Mouse (Mus musculus): ENCODE data around the gene Zmym2.

The Zmym2 gene

DNA sequence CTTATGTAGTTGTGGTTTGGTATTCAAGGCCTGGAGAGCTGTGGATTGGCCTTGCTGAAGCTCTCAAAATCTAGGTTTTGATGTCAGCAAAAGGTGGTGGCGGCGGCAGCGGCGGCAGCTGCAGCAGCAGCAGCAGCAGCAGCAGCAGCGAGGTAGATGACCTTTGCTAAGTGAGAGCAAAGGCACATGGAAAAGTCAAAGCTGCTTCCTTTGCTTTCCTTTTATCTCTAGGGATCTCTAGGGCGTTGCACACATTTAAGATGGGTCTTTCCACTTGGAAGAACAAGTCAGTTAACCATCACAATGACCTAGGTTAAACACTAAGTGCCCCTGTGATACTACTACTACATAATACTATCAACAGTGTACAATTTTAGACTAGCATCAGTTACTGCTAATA lies 49.0 kb downstream of the Zmym2 start:
- no peak for DNase-seq

DNA sequence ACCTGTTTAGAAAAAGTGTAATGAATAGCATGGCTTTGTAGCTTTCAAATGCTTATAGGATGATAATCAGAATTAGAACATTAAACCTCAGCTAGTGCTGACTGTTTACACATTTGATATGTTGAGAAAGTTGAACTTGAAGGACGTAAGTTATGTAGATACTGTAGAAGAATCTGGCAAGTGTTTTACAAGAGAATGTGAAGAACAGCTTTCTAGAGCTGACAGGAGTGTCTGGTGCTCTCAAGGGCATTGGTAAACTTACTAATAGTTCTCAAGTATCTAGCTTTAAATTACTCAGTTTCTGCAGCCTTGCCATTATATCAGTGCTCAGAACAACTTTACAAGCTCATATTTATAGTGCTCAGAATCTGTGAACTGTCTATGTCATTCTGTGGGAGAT lies 53.5 kb downstream of the Zmym2 start:
- no peak for DNase-seq

GRCm38 (mm10) chr14:56952928-56953327 lies 66.5 kb downstream of the Zmym2 start:
- no peak for DNase-seq

DNA sequence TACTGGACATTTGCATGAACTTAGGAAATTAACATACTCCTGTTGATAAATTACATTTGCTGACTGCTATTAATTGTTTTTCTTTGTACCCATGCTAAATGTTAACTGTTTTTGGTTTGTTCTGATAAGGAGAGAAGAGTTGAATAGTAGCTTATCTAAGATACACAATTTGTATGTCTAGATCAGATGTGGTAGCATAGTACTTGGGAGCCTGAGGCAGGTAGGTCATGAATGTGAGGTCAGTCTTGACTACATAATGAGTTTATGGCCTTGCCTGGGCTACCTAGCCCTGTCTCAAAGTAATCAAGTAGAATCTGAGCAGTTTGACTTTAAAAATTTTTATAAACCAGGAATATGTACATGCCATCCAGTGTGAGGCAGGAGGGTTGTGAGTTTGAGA lies 67.9 kb downstream of the Zmym2 start:
- no peak for DNase-seq

DNA sequence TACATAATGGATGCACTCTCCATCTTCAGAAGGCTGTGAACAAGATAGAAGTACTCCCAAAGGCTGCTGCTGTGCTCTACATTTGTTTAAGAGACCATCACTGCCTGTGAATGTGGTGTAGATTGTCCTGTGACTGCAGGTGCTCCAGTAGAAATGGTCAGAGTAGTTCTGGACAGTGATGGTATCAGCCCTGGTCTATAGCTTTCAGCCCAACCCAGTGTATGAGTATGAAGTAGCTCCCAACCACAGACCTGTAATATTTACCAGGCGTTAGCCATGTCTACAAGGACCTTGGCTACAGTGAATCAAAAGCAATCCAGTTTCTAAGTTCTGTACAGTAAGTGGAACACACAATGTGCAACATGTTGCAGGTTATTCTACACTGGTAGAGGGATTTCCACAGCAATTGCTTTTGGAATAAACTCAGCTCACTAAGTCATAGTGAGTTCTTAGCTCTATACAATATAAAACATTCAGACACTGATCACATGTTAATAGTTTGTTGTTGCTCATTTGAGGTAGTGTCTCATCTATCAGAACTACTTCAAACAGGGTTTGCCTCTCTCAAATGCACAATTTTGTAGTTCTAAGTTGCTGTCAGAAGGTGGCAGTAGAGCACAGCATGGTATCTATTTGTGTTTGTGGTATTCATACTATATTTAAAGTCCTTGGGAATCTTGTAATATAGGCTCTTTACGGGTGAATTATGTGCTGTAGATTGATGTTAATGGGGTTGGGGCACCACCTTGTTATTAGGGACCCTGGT lies 77.7 kb downstream of the Zmym2 start:
- peak; percentile 47 for DNase-seq

DNA sequence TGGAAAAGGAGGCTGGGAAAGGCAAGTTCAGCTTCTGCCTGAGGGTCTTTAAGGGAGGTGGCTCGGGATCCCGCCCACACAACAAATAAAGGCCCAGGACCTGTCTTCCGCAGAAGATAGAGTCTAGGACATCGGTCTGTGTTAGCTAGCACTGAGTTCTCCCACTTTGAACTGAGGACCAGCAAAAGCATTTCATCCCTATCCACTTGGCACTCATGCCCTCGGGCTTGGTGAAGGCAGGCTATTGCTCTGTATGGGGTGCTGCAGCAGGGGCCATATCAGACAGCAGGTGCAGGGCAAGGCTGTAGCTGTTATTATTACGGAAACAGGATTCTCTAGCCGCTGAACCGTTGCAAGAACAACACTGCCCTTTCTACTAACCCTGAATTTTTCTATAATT lies 83.2 kb downstream of the Zmym2 start:
- no peak for DNase-seq

- DNase-seq, result no peak
These were observed 83.7 kb downstream of the Zmym2 start for GRCm38 (mm10) chr14:56970160-56970559.

DNA sequence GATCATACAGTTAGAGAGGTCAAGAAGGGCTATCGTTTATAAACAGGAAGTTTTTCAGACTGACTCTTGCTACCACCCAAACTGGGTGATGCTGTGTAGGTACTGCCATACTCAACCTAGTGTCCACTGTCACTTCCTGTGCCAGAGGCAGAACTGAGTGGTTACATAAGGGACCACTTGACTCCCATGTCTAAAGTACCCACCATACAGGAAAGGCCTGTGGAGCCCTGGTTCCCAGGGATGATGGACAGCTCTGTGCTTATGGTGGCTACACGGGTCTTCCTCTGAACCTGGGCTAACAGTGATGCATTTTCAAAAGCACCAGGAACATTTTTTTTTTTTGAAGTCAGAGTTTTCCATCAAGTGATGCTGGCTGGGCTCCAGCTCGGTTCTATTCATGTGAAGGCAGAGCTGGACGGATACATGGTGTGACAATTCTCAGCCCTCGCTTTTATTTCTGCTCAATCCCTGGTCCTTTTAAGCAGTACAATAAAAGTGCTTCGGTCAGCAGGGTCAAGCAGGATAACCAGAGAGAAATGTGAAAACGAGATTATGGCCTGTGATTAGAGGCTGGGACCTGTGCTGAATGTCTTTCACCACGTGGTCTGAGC lies 91.7 kb downstream of the Zmym2 start:
- DNase-seq, result no peak

DNA sequence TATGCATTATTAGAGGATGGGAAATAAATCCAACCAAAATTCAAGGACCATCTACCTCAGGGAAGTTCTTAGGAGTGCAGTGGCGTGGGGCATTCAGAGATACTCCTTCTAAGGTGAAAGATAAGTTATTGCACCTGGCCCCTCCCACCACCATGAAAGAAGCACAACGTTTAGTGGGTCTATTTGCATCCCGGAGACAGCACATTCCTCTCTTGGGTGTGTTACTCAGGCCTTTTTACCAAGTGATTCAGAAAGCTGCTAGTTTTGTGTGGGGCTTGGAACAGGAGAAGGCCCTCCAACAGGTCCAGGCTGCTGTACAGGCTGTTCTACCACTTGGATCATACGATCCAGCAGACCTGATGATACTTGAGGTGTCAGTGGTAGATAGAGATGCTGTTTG lies 102.2 kb downstream of the Zmym2 start:
- no peak for DNase-seq
